Mouse (Mus musculus) urinary bladder, adult 18-20 months (tissue): ENCODE results near the gene Fam118b.

ENCODE experiments used
- DNase-seq, 2 experiments: peaks; one replicate each; pipeline ENCODE4 v3.0.0; 2022; ENCODE audit warnings: low spot score in 2 of 2, mixed read lengths in 2 of 2

Gene Fam118b

DNA sequence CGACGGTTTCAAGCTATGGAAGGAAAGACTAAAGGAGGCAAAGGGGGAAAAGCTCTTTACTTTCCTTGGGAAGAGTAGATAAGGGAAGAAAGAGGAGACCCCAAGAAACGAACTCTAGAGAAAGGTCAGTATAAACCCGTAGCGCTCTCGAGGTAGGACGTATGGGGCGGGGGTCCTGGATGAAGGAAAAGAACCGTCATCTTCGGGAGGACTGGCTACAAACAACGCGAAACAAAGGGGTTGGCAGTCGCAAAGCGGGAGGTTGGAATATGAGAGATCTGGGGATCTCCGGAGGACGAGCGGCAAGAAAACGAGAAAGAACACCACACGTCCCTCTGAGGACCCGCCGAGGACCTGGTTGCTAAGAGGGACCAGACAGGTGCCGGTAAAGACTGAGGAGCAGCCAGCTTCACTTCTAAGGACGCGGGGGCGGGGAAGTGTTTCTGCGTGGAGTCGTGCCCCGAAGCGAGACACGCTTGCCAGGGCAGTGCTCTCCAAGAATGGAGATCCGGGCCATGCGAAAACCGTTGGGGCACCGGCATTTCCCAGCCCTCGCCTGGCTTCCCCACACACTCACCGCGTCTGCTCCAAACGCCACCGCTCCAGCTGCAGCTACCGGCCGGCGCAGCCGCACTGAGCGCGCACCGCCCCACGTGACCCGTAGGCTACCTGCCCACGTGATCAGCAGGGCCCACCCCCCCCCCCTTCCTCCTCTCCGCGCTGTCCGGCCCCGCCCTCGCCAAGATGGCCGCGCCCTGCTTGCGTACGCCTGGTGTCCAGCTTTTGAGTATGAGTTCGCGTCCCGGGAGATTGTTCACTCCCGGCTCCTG, at the start of gene Fam118b, which contains the start of gene Rpusd4:
Fam118b (minus strand) TSS at position 660 of the 830 bp plus-strand sequence.
Rpusd4 (plus strand) TSS at position 720 of the 830 bp plus-strand sequence.
- DNase-seq = peak; percentile 75 to 85

DNA sequence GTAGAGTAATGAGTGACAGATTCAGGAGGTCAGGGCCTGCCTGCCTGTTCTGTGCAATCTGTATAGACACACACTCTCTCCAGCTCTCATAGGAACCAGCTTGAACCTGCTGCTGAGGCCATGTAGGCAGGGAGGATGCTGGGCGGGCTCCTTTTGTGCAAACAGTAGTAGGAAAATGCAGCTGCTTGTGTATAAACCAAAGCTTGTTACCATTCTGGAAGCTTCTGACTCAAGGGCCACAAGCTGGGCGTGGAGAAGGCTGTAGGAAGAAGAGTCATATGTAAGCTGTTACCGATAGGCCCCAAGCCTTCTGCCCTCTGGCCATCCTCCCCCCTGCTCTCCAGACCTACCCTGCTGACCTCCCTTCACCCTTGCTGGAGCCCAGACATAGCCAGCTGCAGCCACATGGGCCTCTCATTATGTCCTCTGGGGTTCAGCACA, 49.2 kb upstream of the Fam118b start:
- DNase-seq = no peak

DNA sequence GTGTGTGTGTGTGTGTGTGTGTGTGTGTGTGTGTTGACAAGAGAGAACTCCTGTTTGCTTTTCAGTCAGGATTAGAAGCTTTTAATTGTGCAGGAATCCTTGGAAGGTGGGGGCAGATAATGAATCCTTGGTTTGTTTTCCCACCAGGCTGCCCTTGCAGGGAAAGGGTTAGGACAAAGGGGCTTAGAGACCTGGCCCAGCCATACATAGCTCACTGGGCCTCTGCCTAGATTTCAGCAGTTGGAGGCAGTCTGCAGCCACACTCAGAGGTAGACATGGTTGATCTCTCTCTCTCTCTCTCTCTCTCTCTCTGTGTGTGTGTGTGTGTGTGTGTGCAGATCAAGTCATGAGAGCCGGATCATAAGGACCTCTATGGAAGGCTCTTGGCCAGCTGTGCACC, 46.6 kb upstream of the Fam118b start:
- no peak for DNase-seq

DNA sequence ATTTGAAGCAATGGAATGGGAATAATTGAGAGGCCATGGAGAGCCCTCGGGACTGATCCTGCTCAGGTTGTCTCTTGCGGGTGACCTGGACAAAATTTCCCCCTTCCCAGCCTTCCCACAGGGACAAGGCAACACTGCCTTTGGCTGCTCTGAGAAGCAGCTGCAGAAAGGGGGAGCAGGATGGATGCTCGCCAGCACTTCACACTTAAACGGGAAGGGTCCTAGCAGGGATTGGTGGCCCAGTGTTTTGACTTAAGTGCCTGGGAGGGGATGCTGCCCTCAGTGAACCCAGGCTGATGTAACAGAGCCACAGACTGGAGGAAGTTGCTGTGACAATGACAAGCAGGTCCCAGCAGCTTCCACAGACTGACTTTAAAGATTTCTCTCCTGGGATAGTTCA, 46.0 kb upstream of the Fam118b start:
- no peak for DNase-seq

DNA sequence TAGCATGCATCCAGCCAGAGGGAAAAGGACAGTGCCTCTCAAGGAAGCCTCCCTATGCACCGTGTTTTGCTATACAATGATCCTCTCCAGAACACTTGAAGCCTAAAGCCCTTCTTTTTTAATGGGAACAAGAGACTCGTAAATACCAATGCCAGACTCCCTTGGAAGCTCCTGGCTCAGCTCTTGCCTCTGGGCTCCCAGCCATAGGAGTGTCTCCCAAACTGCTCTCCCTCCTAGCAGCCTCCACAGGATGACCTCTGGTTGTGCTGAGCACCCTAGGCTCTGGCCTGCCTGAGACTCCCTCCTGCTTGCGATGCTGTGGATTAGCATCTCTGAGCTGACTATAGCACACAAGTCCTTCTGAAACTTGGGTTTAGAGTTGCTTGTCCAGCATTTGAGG, 44.9 kb upstream of the Fam118b start:
- DNase-seq = peak in 1 of 2 experiments; percentile 63

DNA sequence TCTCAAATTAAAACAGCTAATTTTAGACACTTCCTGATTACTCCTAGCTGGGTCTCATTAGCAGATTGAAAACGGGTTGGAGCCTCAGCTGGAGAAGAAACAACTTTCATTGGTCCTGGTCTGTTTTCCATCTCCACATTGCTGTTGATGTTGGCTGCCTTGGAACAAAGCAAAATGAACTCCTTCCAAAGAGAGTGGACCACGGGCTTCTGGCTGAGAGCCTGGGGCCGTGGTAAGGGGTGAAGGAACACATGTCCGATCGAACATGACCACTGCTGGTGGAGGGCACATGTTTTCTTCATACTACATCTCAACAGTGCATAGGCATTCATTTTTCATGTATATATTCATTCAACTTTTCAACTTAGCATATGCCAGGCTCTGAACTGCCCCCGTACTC, 42.8 kb upstream of the Fam118b start:
- DNase-seq = no peak

DNA sequence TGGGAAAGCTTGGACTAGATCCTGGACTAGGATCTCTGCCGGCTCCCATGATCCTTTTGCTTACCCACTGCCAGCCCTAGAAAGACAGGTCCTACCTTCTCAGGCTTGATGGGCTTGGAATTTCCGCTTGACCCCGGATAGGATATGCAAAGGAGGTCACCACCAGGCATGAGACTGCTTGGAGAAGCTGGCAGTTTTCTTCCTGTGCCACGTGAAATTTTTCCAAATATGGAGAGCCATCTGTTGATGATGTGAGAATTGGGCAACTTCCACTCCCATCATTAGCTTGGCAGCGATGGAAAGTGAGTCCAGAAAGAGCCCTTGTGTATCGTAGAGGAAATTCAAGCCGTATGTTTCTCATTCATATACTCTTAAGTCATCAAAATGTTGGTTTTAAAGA, 39.9 kb upstream of the Fam118b start:
- no peak for DNase-seq

DNA sequence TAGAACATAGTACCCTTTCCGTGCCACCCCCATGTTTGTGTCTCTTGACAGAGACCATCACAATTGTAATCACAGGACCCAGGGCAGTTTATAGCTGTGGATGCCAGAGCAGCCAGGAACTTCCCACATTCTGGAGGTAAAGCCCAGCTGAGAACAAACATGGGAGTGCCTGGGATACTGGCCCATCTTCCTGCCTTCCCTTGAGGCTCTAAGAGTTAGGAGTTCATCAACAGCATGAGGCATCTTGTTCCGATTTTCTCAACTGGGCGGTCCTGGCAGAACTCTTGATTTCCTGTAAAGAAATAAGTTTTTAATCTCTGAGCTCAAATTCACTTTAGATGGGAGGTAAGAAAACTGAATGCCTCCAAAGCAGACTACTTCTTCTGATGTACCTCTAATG, 34.6 kb upstream of the Fam118b start:
- no peak for DNase-seq

DNA sequence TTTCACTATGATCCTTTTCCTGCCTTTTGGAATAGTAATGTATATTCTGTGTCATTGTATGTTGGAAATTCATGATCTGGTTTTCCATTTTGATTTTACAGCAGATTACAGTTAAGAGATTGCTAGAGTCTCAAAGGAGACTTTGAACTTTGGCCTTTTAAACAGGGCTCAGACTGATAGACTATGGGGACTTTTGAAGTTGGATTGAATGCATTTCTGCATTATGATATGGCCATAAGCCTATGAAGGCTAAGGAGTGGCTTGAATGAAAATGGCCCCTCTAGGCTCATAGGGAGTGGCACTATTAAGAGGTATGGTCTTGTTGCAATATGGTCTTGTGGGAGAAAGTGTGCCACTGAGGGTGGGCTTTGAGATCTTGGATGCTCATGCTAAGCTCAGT, 30.2 kb upstream of the Fam118b start:
- DNase-seq = no peak

DNA sequence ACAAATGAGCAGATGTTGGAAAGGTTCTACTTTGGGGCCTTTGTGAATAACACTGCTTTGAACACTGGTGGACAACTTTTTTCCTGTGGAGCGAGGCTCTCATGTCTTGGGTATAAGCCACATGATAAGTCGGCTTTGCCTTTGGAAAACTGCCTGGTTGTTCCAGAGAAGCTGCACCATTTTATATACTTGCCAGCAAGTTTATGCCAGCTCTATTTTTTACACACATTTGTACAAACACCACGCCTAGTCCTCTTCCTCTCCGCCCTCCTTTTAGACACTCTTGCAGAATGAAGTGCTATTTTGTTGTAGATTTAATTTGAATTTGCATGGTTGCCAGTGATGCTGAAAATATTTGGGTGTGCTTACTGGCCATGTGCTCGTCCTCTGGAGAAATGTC, 25.9 kb upstream of the Fam118b start:
- DNase-seq = no peak

DNA sequence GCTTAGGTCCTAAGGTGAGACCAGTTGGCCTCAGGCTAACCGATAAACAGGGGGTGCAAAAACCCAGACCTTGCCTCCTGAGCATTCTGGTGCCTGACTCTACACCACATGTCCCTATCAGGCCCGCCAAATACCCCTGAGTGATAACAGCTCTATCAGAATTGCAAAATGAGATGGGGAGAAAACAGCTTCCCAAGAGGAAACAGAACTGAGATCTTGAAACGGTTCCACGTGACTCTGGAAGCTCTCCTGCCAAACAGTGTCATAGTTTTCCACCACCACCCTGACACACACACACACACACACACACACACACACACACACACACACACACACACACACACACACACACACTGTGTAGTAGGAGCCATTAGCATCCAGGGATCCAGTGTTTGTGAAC, 23.3 kb upstream of the Fam118b start:
- no peak for DNase-seq

DNA sequence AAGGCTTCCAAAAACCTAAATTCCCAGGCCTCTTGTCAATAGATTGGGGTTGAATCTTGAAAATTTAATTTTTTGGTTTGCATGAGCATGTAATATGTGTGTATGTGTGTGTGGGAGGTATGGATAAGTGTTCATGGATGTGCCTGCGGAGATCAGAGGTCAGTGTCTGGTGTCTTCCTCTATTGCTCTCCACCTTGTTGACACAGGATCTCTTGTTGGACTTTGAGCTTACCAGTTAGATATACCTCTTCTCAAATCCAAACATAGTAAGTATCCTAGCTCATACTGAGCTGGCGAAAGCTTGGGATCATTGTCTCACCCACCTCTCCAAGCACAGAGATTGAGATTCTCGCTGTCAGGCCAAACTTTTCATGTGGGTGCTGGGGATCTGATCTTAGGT, 22.8 kb upstream of the Fam118b start:
- DNase-seq = no peak

DNA sequence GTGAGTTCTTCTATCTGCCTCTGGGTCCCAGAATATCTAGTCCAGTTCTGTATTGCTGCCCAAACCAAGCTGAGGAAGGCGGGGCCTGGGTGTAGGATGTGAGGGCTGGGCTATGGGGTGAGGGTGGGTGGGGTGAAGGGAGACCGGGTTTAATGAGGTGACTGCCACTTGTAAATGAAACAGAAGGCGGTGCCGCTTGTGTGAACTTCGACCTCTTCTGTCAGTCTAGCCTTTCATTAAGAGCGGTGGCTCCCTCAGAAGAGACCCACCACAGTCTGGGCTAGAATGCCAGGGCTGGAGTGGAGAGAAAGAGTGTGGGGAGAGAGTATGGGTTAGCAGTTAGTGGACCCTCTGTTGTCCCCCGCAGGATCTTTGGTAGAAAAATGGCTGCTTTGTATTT, 22.4 kb upstream of the Fam118b start:
- DNase-seq = no peak

DNA sequence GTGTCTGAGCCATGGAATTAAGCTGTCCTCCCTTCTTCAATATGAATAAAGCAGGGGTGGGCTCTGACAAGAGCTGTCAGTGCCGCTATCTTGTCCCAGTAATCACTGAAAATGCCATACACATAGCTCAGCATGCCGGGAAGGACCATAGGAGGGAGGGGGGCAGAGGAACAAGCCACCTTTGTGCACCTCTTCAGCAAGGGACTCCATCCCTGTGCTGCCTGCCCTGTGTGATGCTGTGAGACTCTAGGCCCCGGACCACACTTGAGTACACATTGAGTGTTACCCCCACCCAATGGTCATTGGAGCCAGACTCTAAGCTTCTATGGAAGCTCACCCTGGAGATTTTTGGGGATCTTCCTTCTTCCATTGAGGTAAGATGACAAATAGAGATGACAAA, 18.7 kb upstream of the Fam118b start:
- no peak for DNase-seq

DNA sequence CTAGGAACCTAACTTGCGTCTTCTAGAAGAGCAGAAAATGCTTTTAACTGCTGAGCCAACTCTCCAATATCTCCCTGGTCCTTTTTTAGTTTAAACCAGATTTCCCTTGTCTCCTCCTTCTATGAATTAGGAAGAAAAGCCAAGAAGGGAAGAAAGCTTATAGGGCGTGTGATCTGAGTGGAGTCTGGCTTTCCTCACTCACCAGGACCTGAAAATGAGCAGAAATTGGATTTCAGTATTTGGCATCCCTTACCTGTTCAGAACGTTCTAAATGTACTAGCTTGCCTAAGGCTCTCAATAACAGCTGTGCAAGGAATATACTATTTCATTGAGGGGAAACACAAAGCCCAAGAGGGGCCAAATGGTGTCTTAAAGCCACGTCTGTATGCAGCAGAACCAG, 16.7 kb upstream of the Fam118b start:
- DNase-seq = no peak

DNA sequence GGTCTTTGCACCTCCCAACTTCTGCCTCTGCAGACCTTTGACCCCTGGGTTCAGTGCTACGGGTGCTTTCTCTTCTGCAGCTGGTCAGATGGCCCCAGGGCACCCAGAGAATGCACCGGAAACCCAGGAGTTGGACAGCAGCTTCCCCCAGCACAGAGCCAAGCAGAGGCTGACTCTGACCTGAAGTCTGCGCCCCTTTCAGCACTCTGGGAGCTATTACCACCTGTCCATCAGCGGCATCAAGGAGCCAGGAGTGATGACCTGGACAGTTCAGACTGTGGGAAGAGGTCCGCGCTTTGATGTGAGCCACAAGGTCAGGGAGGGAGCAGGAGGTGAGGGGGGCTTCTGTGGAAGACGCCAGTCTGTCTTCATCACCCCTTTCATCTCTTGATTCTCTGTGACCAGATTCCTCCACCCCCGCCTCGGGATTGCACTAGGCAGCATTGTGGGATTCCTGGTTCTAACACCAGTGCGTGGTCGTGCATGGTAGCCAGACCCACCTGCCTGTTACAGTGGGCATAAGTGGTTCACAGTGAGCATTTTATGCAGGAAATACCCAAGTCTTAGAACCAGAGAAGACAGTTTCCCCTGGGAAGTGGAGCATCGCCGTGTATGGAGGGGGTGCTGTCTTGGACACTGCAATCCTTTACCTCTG, 15.9 kb upstream of the Fam118b start:
- no peak for DNase-seq

DNA sequence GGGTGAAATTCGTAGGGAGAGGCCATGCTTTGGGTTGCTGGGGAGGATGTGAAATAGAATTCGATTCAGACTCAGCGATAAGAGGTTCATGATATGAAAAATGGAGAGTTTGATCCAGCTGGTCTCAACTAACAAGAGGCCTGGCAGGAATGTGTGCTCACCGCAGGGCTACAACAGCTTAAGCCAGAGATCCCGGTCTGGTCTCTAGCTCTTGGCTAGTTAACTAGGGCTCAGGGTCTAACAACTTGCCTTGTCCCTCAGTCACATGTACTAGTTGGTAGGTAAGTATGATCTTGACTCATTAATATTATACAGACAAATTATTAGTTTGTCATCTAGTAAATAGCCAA, 15.2 kb upstream of the Fam118b start:
- no peak for DNase-seq

DNA sequence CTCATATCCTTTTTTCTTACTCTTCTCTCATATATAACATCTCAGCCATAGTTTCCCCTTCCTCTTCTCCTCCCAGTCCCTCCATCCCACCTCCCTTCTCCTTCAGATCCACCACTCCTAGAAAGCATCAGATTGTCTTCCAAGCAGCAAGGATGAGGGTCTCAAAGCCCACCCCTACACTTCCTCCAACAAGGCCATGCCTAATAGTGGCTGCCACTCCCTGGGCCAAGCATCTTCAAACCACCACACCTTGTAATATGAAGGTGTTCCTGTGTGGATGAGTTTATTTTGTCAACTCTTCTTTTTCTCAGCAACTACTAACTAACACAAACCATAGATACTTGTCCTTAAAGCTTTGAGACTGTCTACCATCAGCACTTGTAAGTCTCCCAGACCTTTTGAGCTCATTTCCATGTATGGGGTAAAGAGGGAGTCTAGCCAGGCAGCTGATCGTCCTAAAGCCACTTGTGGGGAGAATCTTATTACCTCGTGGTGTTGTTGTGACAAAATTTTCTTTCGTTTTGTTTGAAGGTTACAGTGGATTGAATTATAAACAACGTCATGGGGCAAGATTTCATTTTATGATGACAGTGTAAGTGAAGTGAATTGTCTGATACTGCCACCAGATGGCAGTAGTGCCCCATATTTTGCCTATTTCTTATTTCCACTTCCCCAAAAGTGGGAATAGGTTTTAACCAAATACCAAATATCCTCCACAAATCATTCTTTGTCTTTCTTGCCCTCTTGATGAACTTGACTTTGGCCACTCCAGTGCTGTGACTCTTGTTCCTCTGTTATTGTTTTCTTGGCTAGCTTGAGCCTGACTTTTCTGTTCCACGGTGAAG, 14.6 kb upstream of the Fam118b start:
- peak in 1 of 2 experiments; percentile 22 for DNase-seq

DNA sequence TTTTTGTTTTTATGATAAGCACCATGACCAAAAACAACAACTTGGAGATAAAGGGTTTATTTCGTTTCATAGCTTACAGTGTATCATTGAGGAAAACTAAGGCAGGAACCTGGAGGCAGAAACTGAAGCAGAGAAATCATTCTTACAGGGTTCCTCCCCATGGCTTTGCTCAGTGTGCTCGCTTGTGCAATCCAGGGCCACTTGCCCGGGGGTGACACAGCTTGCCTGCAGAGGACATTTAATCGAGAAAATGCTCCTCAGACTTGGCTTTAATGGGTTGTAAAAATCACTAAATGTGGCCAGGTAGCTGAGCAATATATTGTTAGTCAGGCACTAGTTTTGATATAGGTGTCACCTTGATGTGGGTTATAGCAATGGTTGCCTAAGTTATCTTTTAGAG, 10.8 kb upstream of the Fam118b start:
- DNase-seq = no peak

DNA sequence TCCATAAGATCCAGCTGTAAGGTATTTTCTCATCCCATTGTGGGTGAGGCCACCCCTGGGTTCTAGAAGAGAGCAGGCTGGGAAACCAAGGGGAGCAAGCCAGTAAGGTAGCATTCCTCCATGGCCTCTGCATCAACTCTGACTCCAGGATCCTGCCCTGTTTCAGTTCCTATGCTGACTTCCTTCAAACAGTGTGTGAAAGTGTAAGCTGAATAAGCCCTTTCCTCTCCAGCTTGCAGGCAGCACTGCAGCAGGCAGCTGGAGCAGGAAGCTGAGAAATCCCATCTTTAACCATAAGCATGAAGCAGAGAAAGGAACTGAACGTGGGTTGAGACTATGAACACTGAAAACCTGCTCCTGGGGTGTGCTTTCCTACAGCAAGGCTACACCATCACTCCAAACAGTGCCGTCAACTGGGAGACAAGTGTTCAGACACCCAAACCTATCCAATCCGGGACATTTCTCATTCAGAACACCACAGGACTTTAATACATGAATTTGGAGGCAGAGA, 10.3 kb upstream of the Fam118b start:
- no peak for DNase-seq

DNA sequence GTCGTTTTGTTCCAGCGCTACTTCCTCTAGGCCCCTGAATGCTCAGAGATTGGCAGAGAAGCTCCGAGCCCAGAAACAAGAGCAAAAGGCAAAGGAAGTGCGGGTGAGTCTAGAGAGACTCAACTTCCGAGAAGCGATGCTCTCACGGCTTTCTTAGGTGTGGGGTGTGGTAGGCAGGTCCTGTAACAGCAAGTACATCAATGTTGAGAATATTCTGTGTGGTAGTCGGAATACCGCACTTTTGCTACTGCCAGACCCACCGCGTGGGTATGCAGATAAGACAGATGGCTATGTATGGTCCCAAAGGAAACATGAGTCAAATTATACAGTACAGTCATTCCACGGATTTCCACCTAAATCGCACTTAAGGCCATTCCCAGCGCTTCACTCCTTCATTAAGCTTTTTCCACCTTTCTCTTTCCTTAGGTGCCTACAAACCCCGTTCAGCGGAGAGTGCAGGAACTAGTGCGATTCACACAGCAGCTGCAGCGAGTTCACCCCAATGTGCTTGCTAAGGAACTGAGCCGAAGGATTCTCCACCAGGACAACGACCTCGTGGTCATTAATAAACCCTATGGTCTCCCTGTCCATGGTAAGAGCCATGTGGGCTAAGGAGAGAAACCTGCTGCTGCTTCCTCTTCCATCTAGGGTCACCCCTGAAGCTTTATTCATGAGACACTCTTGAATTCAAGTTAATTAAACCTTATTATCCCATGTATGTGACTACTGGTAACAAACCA, 541 bp upstream of the Fam118b start:
- no peak for DNase-seq

DNA sequence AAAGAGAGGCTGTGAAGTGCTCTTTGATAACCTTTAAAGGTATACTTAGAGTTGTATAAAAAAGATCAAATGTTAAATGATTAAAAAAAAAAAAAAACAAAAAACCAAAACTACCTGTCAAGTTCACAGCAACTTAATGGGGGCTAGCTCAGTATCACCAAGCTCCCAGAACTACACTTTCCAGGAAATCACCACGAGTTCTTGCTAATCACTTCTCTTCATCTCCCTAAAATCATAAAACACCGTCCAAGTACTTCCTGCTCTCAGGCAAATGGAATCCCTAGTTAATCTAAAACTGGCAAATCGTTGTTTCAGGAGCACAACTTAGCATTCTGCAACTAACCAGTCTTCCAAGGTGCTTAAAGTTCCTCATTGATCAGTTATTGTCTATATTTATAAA, 3.1 kb downstream of the Fam118b start:
- no peak for DNase-seq
